Mouse (Mus musculus) heart, postnatal 0 days (tissue): ENCODE data around the gene Cabin1. TPM values are rescaled to one million over a fixed set of nuclear protein-coding genes. Genes with fewer than 3 reads are reported as not detected.

Experiments
- ATAC-seq: fragments of 200-750 bp; cut with Nextera tagmentation; 2 replicates; pipeline ENCODE4 v1.8.0; 2017; ENCODE audit warnings: low read depth, moderate number of reproducible peaks, moderate library complexity; ENCODE audit not compliant: insufficient read depth
- DNase-seq: peaks from one replicate; pipeline ENCODE4 v3.0.0-alpha.2; 2016; ENCODE audit warnings: low spot score
- H3K27ac ChIP-seq: fragments of 300-500 bp; sonication (generic); 2 replicates; pipeline ENCODE4 v1.5.1; 2014; ENCODE audit warnings: low read depth, mild to moderate bottlenecking
- H3K27me3 ChIP-seq: fragments of 300-500 bp; sonication (generic); 2 replicates; pipeline ENCODE4 v1.6.1; 2014; ENCODE audit warnings: low read length, mixed read lengths; ENCODE audit not compliant: control insufficient read depth, insufficient read depth
- H3K36me3 ChIP-seq: fragments of 300-500 bp; sonication (generic); replicated peaks from 2 replicates; pipeline ENCODE4 v1.6.1; 2014; ENCODE audit warnings: low read length, mixed read lengths; ENCODE audit not compliant: control insufficient read depth, insufficient read depth
- H3K4me1 ChIP-seq: fragments of 300-500 bp; sonication (generic); 2 replicates; pipeline ENCODE4 v1.6.1; 2014; ENCODE audit warnings: antibody characterized with exemption; ENCODE audit not compliant: control insufficient read depth, insufficient read depth
- H3K4me2 ChIP-seq: fragments of 300-500 bp; sonication (generic); 2 replicates; pipeline ENCODE4 v1.6.1; 2014; ENCODE audit warnings: low read depth, mild to moderate bottlenecking, low read length, moderate library complexity
- H3K4me3 ChIP-seq: fragments of 300-500 bp; sonication (generic); 2 replicates; pipeline ENCODE4 v1.5.1; 2014; ENCODE audit warnings: low read depth, low read length
- H3K9ac ChIP-seq: fragments of 300-500 bp; sonication (generic); replicated peaks from 2 replicates; pipeline ENCODE4 v1.6.1; 2014; ENCODE audit warnings: low read depth, low read length, mixed read lengths
- H3K9me3 ChIP-seq: fragments of 300-500 bp; sonication (generic); replicated peaks from 2 replicates; pipeline ENCODE4 v1.6.1; 2016; ENCODE audit warnings: low read length; ENCODE audit not compliant: control insufficient read depth
- CTCF ChIP-seq: IDR thresholded peaks from 2 replicates; pipeline ENCODE4 v1.5.1; 2016; ENCODE audit warnings: antibody characterized with exemption, control low read depth, low read depth
- EP300 ChIP-seq: IDR thresholded peaks from 2 replicates; pipeline ENCODE4 v1.6.1; 2016; ENCODE audit warnings: antibody characterized with exemption, low read depth
- WGBS: fragments of 180-500 bp; shearing (Covaris S2); extraction: QIAGEN DNeasy Blood & Tissue Kit; methylation state at CpG from one replicate; pipeline ENCODE4 v1.1.7; 2014; 5-methylcytosine and 5-hydroxymethylcytosine counted together
- polyA plus RNA-seq: library from polyadenylated mRNA; unstranded; fragments of >200 nt; fragmentation: Nextera tagmentation; extraction: Ambion mirVana; gene quantifications from 2 replicates; pipeline ENCODE4 v1.2.1, GENCODE M21; 2015
- total RNA-seq: library from RNA; depleted of rRNA; stranded (reverse); fragments of >200 nt; gene quantifications from 2 replicates; pipeline ENCODE4 v1.2.3, GENCODE M21; 2014; ENCODE audit warnings: low replicate concordance

The Cabin1 gene
- total and polyA plus RNA-seq, 2 experiments from 2014 or later, result 14.0 to 194 TPM

DNA sequence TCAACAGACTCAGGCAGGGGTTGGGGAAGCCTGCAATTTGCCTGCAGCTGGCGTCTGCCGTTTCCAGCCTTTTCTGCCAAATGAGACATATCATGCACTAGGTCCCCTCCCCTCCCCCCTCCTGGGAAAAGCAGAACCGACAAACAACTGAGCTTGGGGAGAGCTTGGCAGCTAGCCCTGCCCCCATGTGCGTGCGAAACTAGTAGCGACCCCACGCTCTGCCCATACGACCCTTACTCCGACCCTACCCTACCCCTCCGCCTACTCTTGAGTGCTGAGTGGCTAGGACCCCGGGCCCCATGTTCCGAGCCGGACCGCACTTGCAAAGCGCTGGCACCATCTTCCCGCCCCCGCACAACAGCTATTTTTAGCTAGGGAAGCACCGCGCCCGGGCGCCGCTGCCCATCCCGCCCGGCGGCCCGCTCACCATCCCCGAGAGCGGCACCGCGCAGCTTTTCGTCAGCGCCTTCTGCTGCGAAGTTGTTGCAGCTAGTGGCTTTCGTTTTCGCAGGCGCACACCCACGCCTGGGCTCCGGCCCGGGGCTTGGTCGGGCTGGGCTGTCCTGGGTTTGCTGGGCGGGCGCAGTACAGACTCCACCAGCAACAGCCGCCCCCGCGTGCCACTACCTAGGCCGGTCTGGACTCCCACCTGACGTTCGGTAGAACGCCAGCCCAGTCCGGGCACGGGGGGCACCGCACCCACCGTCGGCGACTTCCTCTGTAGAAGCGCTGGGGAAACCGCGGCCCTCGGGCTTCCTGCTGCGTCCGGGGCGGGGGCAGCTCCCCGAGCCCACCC, 96.8 kb downstream of the Cabin1 start:
- H3K4me2 ChIP-seq, result peak overlapping the region; percentile 87
- peaks cover 19% of the 10 kb centered on the region for H3K36me3 ChIP-seq
- ATAC-seq (peak; percentile 75), DNase-seq (peak; percentile 44)
- peak overlapping the region; percentile 84 for H3K4me3 ChIP-seq
- peak overlapping the region; percentile 73 for H3K27ac ChIP-seq
- no peaks in the 10 kb centered on the region for H3K27me3 ChIP-seq
- under 1% methylated on average over 63 of the region's 63 CpGs for WGBS
- peak overlapping the region; percentile 76 for H3K9ac ChIP-seq
- H3K4me1 ChIP-seq, result peaks cover 11% of the 10 kb centered on the region
- H3K9me3 ChIP-seq, result no peaks in the 10 kb centered on the region
- TF ChIP-seq CTCF (no peak), EP300 (no peak)

DNA sequence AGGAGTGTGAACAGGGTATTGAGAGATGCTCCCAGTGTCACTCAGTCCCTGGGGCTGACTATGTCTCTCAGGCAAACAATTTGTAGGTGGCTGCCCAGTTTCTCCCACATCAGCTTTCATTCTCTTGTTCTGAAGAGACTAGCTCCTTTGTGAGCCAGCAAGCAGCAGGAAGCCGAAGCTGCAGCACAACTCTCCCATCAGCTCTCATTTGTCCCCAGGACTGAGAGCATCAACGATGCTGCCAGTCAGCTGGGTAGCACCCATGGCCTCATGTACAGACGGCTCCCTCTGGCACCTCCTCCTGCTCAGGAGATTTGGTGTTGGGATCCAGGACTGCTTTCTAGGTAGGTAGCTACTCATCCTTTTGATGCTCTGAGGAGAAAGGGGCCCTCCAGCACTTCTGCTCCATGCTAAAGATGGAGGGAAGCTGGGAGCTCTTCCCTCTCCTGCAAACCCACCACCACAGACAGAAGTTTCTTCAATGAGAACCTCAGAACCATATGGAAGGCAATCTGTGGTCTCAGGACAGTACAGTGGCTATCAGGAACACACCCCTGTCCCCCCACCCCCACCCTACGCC, 97.6 kb downstream of the Cabin1 start:
- H3K9me3 ChIP-seq, result no peaks in the 10 kb centered on the region
- peak overlapping the region; percentile 84 for H3K4me3 ChIP-seq
- H3K4me1 ChIP-seq, result peaks cover 11% of the 10 kb centered on the region
- no peaks in the 10 kb centered on the region for H3K27me3 ChIP-seq
- 0 out of 2 replicates have a peak overlapping the region, but pooled peaks have one; percentile 73 for H3K27ac ChIP-seq
- no peak for TF ChIP-seq CTCF
- TF ChIP-seq EP300, result no peak
- peak overlapping the region; percentile 76; the same call in 1 of the 2 replicates for H3K9ac ChIP-seq
- peaks cover 26% of the 10 kb centered on the region for H3K36me3 ChIP-seq
- no peak for ATAC-seq
- peak overlapping the region; percentile 87 for H3K4me2 ChIP-seq
- DNase-seq, result no peak
- WGBS, result 24% methylated on average over 4 of the region's 4 CpGs

DNA sequence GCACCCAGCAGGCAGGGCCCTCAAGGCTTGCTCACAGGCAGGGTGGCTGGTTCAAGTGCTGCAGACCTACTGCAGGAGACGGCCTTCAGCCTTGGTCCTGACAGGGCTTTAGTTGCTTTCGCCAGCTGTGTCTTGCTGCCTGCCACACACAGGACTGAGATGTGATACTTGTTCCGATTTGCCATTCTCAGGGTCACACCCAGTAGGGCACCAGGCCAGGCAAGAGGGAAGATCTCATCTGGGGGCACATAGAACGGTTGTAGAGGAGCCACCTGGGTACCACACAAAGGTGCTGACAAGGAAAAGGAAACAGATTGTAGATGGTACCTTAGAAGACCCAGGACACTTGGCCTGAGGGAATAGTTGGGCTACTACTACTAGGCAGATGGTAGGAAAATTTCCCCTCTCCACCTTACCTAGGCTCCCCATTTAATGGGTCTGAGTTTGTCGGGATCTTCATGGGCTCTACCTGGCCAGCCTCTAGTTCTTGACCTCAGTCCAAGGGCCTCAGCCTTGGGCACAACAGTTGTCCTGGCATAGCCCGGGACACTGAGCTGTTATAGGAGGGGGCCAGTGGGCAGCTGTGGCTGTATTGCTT, 99.4 kb downstream of the Cabin1 start:
- Histone ChIP-seq H3K36me3 (peaks cover 25% of the 10 kb centered on the region), H3K9me3 (no peaks in the 10 kb centered on the region), H3K9ac (no peak overlapping the region)

DNA sequence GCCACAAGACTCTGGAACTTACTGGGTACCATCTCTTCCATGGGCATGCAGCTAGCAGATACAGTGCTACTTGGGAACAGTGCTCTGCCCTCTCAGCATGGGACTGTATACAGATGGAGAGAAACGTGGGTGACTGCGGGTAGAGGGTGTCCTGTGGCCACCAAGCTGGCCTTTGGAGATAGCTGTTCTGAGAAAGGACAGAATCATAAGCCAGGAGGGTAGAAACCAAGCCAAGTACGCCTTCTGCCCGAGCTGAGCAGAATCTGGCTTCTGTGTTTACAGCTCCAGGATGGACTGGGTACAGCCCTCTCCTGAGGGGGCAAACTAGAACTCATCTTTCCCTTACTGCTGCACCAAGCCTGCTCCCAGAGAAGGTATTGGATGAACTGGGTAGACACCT, 101.6 kb downstream of the Cabin1 start:
- Histone ChIP-seq H3K9me3 (no peaks in the 10 kb centered on the region), H3K4me3 (no peak overlapping the region), H3K36me3 (peaks cover 44% of the 10 kb centered on the region), H3K9ac (no peak overlapping the region), H3K4me1 (peaks cover 9% of the 10 kb centered on the region), H3K4me2 (no peak overlapping the region), H3K27me3 (no peaks in the 10 kb centered on the region), H3K27ac (no peak overlapping the region)
- no peak for ATAC-seq
- TF ChIP-seq EP300 (no peak), CTCF (no peak)
- 87% methylated on average over 4 of the region's 4 CpGs for WGBS
- DNase-seq, result no peak

More for the DNA sequence above, 99.4 kb downstream of the Cabin1 start:
- no peak overlapping the region for H3K27ac ChIP-seq
- ATAC-seq, result no peak
- H3K27me3 ChIP-seq, result no peaks in the 10 kb centered on the region
- TF ChIP-seq CTCF (no peak), EP300 (no peak)
- H3K4me2 ChIP-seq, result no peak overlapping the region
- DNase-seq, result no peak
- 88% methylated on average over 6 of the region's 6 CpGs for WGBS
- H3K4me1 ChIP-seq, result peaks cover 11% of the 10 kb centered on the region
- no peak overlapping the region for H3K4me3 ChIP-seq

DNA sequence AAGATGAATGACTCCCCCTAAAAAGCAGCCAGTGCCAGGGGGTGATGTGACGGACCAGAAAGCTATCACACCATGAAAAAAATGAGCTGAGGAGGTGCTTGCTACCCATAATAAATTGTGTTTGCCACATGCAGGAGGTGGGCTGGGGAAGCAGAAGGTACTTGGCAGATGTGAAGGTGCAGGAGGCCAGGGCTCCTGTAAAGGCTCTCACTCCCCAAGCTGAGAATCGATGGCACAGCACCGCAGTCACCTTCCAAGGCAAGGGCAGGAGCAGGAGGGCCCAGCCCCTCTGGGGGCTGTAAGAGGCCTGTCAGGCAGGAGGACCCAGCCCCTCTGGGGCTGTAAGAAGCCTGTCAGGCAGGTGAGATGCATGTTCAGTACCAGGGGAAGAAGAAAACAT, 102.3 kb downstream of the Cabin1 start:
- Histone ChIP-seq H3K4me2 (no peak overlapping the region), H3K4me1 (peaks cover 5% of the 10 kb centered on the region), H3K4me3 (no peak overlapping the region), H3K27me3 (no peaks in the 10 kb centered on the region), H3K36me3 (peaks cover 51% of the 10 kb centered on the region), H3K27ac (no peak overlapping the region), H3K9ac (no peak overlapping the region), H3K9me3 (no peaks in the 10 kb centered on the region)
- DNase-seq (no peak), ATAC-seq (no peak)
- TF ChIP-seq CTCF (no peak), EP300 (no peak)
- 85% methylated on average over 3 of the region's 3 CpGs for WGBS
